Mouse (Mus musculus) neutrophil, adult 83 days (primary cell): ENCODE results near the gene Sdhaf3. TPM values are rescaled to one million over a fixed set of nuclear protein-coding genes. Genes with fewer than 3 reads are reported as not detected.

ENCODE experiments used
- total RNA-seq, 2 experiments: library from RNA; stranded (reverse); gene quantifications; one replicate each; pipeline ENCODE4 v1.2.4; 2023

Sdhaf3 gene
- total RNA-seq: under 1 TPM; 0.42 to 0.61 TPM

DNA sequence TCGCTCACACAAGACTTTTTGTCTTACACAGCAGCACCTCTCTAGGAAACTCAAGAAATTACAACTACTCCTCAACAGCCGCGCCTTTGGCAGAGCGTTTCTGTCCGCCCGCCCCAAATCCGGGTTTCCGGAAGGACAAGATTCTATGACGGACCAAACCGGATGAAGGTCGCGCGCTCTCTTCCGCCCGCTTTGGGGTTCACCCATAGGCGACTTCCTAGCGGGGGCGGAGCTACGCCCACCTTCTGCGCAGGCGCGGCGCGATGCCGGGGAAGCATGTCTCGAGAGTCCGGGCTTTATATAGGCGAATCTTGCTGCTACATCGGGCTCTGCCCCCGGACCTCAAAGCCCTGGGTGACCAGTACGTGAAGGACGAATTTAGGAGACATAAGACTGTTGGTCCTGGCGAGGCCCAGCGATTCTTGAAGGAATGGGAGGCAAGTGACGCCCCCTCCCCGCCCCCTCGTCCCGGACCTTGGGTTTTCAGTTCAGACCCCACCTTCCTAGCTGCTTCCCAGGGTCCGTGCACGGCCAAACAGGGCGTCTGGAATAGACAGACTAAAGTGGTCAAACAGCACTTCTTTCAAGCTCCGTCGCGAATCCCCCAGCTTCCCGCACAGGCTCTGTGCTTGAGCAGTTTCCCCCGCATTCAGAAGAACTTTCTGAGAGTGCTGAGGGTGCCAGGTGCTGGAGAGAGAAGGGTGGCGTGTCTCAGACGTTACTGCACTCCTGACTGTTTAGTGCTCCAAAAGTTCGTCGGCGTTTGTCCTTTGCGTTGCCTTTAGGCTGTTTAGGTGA lies at the start of gene Sdhaf3:
Gene Sdhaf3, plus strand, starts transcription at position 241 of the 798 bp plus-strand sequence.

Other genes with a start within 250 kb of the Sdhaf3 start
- gene Dlx6, start 92.7 kb upstream of the Sdhaf3 start, total RNA-seq: under 1 TPM in 1 of 2 experiments, not detected in 1; 0.64 TPM
- under 1 TPM in 1 of 2 experiments, not detected in 1; 0.49 TPM for gene Dlx5, start 73.9 kb upstream of the Sdhaf3 start, total RNA-seq